Mouse (Mus musculus) neural tube, embryonic 14.5 days (tissue): ENCODE data around the gene Peli1. TPM values are rescaled to one million over a fixed set of nuclear protein-coding genes. Genes with fewer than 3 reads are reported as not detected.

Source experiments
- ATAC-seq: fragments of 200-750 bp; cut with Nextera tagmentation; 2 replicates; pipeline ENCODE4 v1.8.0; 2017; ENCODE audit warnings: low read depth, mild to moderate bottlenecking, moderate TSS enrichment, moderate library complexity
- H3K27ac ChIP-seq: fragments of 300-500 bp; sonication (generic); 2 replicates; pipeline ENCODE4 v1.5.1; 2014; ENCODE audit warnings: low read depth, mild to moderate bottlenecking, control low read depth, low read length, moderate library complexity, mixed read lengths
- H3K27me3 ChIP-seq: fragments of 300-500 bp; sonication (generic); 2 replicates; pipeline ENCODE4 v1.6.1; 2014; ENCODE audit warnings: low read length; ENCODE audit not compliant: control insufficient read depth, insufficient read depth
- H3K36me3 ChIP-seq: fragments of 300-500 bp; sonication (generic); 2 replicates; pipeline ENCODE4 v1.6.1; 2014; ENCODE audit warnings: low read length, mixed read lengths; ENCODE audit not compliant: control insufficient read depth, insufficient read depth
- H3K4me1 ChIP-seq: fragments of 300-500 bp; sonication (generic); 2 replicates; pipeline ENCODE4 v1.6.1; 2014; ENCODE audit warnings: low read length; ENCODE audit not compliant: control insufficient read depth, insufficient read depth
- H3K4me2 ChIP-seq: fragments of 300-500 bp; sonication (generic); 2 replicates; pipeline ENCODE4 v1.6.1; 2014; ENCODE audit warnings: mild to moderate bottlenecking, low read depth, low read length, control low read depth
- H3K4me3 ChIP-seq: fragments of 300-500 bp; sonication (generic); 2 replicates; pipeline ENCODE4 v1.5.1; 2014; ENCODE audit warnings: low read depth, low read length, control low read depth, mixed read lengths
- H3K9ac ChIP-seq: fragments of 300-500 bp; sonication (generic); replicated peaks from 2 replicates; pipeline ENCODE4 v1.6.1; 2014; ENCODE audit warnings: low read depth, mild to moderate bottlenecking, control low read depth, low read length, mixed read lengths
- H3K9me3 ChIP-seq: fragments of 300-500 bp; sonication (generic); 2 replicates; pipeline ENCODE4 v1.6.1; 2016; ENCODE audit warnings: low read length; ENCODE audit not compliant: control insufficient read depth
- WGBS: fragments of 180-500 bp; shearing (Covaris S2); extraction: QIAGEN DNeasy Blood & Tissue Kit; methylation state at CpG from one replicate; pipeline ENCODE4 v1.1.7; 2014; 5-methylcytosine and 5-hydroxymethylcytosine counted together
- polyA plus RNA-seq: library from polyadenylated mRNA; unstranded; fragments of >200 nt; fragmentation: Nextera tagmentation; extraction: Ambion mirVana; gene quantifications from 2 replicates; pipeline ENCODE4 v1.2.1, GENCODE M21; 2014

The Peli1 gene
- polyA plus RNA-seq, 1 experiment from 2014 or later, result 84.6 TPM

DNA sequence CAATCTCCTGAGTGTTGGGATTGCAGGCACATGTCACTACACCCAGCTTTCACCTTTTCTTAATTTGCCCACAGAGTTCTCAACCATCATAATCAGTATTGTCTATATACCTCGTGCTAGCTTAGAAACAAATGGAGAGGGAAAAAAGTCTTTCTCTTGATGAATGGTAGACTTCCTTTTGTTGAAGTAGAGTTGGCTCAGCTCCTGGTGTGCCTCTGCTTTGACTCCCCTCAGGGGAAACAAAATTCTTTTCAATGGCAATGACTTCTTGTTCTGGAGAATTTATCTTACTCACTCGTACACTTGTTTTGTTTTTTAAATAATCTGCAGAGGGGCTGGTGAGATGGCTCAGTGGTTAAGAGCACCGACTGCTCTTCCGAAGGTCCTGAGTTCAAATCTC is 62.0 kb downstream of the Peli1 start:
- no peak overlapping the region for H3K9ac ChIP-seq
- H3K9me3 ChIP-seq, result no peaks in the 10 kb centered on the region
- no peak overlapping the region for H3K4me3 ChIP-seq
- no peaks in the 10 kb centered on the region for H3K27me3 ChIP-seq
- no peaks in the 10 kb centered on the region for H3K4me1 ChIP-seq
- no peak overlapping the region for H3K4me2 ChIP-seq
- H3K27ac ChIP-seq, result no peak overlapping the region
- ATAC-seq, result no peak
- peaks cover 7% of the 10 kb centered on the region; the same call in 1 of the 2 replicates for H3K36me3 ChIP-seq
- WGBS, result 77% methylated on average over 4 of the region's 4 CpGs

DNA sequence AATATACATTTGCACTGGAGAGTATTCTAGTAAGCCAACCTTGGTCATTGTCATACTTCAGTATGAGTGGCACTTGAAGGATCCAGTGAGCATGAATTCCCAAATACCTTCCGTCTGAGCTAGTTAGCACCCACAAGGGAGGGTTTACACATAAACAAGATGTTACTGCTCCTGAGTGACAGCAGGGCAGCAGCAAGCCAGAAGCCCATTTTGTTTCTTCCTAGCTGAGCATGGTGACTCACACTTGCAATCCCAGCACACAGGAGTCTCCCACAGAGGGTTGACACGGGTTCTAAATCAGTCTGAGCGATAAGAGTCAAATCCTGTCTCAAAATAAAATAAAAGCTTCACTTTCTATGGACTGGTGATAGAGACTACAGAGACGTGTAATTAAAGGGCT is 66.5 kb downstream of the Peli1 start:
- H3K4me2 ChIP-seq, result no peak overlapping the region
- H3K27me3 ChIP-seq, result no peaks in the 10 kb centered on the region
- H3K9ac ChIP-seq, result no peak overlapping the region
- no peak overlapping the region for H3K27ac ChIP-seq
- ATAC-seq, result no peak
- no peak overlapping the region for H3K4me3 ChIP-seq
- no peaks in the 10 kb centered on the region for H3K9me3 ChIP-seq
- 72% methylated on average over 4 of the region's 4 CpGs for WGBS
- no peaks in the 10 kb centered on the region for H3K4me1 ChIP-seq
- H3K36me3 ChIP-seq, result 0 out of 2 replicates have a peak, but pooled peaks cover 4% of the 10 kb centered on the region

DNA sequence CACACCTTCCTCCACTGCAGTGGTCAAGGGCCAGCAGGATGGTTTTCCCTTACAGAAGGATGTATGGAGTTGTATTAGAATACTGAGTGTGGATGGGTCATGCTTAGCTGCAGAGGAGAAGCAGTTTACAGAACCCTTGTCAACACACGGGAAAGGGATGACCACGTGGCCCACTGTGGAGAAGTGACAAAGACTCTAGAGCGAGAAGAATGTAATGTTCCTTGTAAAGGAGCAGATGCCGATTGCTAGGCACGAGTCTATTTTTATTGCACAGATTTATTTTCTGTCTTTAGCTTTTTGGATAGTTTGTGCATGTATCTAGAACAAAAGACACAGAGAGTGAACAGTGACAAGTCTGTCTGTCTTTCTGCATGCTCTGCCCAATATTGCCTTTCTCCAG is 71.0 kb downstream of the Peli1 start:
- H3K9ac ChIP-seq, result no peak overlapping the region
- no peaks in the 10 kb centered on the region for H3K27me3 ChIP-seq
- H3K4me1 ChIP-seq, result 0 out of 2 replicates have a peak, but pooled peaks cover 3% of the 10 kb centered on the region
- H3K27ac ChIP-seq, result no peak overlapping the region
- H3K36me3 ChIP-seq, result no peaks in the 10 kb centered on the region
- ATAC-seq, result no peak
- H3K4me2 ChIP-seq, result no peak overlapping the region
- WGBS, result 72% methylated on average over 5 of the region's 5 CpGs
- no peak overlapping the region for H3K4me3 ChIP-seq
- no peaks in the 10 kb centered on the region for H3K9me3 ChIP-seq

DNA sequence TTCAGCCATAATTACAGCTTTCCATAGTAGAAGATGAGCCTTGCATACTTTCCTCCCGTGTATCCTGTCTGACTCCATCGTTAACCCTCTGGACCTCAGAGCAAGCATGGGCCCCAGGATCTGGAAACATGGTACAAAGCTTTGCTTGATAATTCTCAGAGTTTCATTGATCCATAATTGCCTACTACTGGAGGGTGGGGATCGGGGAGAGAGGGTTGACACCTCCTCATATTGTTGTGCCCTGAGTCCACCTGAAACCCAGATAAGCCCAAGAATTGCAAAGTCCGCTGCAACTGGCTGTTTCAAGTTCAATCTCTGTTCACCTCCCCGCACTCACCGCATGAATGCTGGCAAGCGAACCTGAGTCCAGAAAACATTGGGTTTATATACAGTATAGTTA is 72.1 kb downstream of the Peli1 start:
- Histone ChIP-seq H3K4me1 (0 out of 2 replicates have a peak, but pooled peaks cover 3% of the 10 kb centered on the region), H3K36me3 (no peaks in the 10 kb centered on the region), H3K27ac (no peak overlapping the region), H3K9me3 (no peaks in the 10 kb centered on the region), H3K4me3 (no peak overlapping the region), H3K9ac (no peak overlapping the region), H3K4me2 (no peak overlapping the region), H3K27me3 (no peaks in the 10 kb centered on the region)
- no peak for ATAC-seq
- WGBS, result 71% methylated on average over 7 of the region's 7 CpGs

GRCm38 (mm10) chr11:21163673-21164072 is 72.6 kb downstream of the Peli1 start:
- H3K4me1 ChIP-seq, result 0 out of 2 replicates have a peak, but pooled peaks cover 3% of the 10 kb centered on the region
- no peaks in the 10 kb centered on the region for H3K36me3 ChIP-seq
- WGBS, result 11% methylated on average over 5 of the region's 5 CpGs
- H3K4me2 ChIP-seq, result no peak overlapping the region
- no peak overlapping the region for H3K9ac ChIP-seq
- H3K9me3 ChIP-seq, result no peaks in the 10 kb centered on the region
- H3K4me3 ChIP-seq, result no peak overlapping the region
- no peaks in the 10 kb centered on the region for H3K27me3 ChIP-seq
- no peak overlapping the region for H3K27ac ChIP-seq
- ATAC-seq, result 0 out of 2 replicates have a peak, but pooled peaks have one; percentile 35

- H3K36me3 ChIP-seq, result no peaks in the 10 kb centered on the region
- H3K27me3 ChIP-seq, result no peaks in the 10 kb centered on the region
- no peak overlapping the region for H3K4me2 ChIP-seq
- ATAC-seq, result peak; percentile 45
- H3K4me3 ChIP-seq, result no peak overlapping the region
- WGBS, result 67% methylated on average over 8 of the region's 8 CpGs
- H3K27ac ChIP-seq, result no peak overlapping the region
- 0 out of 2 replicates have a peak, but pooled peaks cover 3% of the 10 kb centered on the region for H3K4me1 ChIP-seq
- H3K9me3 ChIP-seq, result no peaks in the 10 kb centered on the region
- H3K9ac ChIP-seq, result no peak overlapping the region
These were observed 73.4 kb downstream of the Peli1 start for GRCm38 (mm10) chr11:21164312-21164993.

- H3K4me2 ChIP-seq, result no peak overlapping the region
- WGBS, result 73% methylated on average over 4 of the region's 4 CpGs
- ATAC-seq, result no peak
- H3K9me3 ChIP-seq, result no peaks in the 10 kb centered on the region
- no peaks in the 10 kb centered on the region for H3K36me3 ChIP-seq
- H3K4me1 ChIP-seq, result 0 out of 2 replicates have a peak, but pooled peaks cover 3% of the 10 kb centered on the region
- no peak overlapping the region for H3K4me3 ChIP-seq
- no peaks in the 10 kb centered on the region for H3K27me3 ChIP-seq
- H3K9ac ChIP-seq, result no peak overlapping the region
- no peak overlapping the region for H3K27ac ChIP-seq
These were observed 74.0 kb downstream of the Peli1 start for GRCm38 (mm10) chr11:21164994-21165560.

DNA sequence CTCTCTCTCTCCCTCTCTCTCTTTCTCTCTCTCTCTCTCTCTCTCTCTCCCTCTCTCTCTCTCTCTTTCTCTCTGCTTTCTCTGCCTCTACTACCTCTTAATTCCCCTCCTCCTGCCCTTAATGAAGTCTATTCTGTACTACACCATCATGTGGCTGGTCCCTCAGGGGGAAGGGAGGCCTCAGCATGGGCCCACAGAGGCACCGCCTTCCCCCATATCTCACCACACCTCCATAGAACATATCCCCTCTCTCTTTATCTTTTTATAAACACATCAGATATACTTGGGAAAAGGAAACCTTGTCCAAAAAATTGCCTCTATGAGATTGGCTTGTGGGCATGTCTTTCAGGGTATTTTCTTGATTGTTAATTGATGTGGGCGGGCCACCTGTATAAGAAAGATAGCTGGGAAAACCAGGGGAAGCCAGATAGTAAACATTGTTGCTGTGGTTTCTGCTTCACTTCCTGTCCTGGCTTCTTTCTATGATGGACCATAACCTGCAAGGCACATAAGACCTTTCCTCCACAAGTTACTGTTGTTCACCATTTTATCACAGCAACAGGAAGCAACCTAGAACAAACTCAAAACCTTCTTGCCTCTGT is 75.5 kb downstream of the Peli1 start:
- Histone ChIP-seq H3K9me3 (no peaks in the 10 kb centered on the region), H3K27ac (no peak overlapping the region), H3K4me2 (no peak overlapping the region), H3K4me1 (0 out of 2 replicates have a peak, but pooled peaks cover 3% of the 10 kb centered on the region), H3K27me3 (no peaks in the 10 kb centered on the region), H3K9ac (no peak overlapping the region), H3K36me3 (no peaks in the 10 kb centered on the region), H3K4me3 (no peak overlapping the region)
- no peak for ATAC-seq
- 96% methylated on average over 2 of the region's 2 CpGs for WGBS
